Mouse (Mus musculus): ENCODE results near the gene Sox15. TPM values are rescaled to one million over a fixed set of nuclear protein-coding genes. Genes with fewer than 3 reads are reported as not detected.
"Not testable (repeated sequence)": the region's sequence is repeated elsewhere in the genome, so short reads cannot be mapped to it uniquely, and the experiment has no call there.

Sox15 gene
- total and polyA plus RNA-seq, 3 experiments, result 0.24 TPM; not detected in 2

GRCm38 (mm10) chr11:69699595-69699994 is 44.5 kb downstream of the Sox15 start:
- DNase-seq, result peak; percentile 39

- DNase-seq, result not testable (repeated sequence)
These were observed 47.8 kb downstream of the Sox15 start for GRCm38 (mm10) chr11:69702886-69703285.

- DNase-seq, result not testable (repeated sequence)
These were observed 48.3 kb downstream of the Sox15 start for GRCm38 (mm10) chr11:69703381-69703780.

DNA sequence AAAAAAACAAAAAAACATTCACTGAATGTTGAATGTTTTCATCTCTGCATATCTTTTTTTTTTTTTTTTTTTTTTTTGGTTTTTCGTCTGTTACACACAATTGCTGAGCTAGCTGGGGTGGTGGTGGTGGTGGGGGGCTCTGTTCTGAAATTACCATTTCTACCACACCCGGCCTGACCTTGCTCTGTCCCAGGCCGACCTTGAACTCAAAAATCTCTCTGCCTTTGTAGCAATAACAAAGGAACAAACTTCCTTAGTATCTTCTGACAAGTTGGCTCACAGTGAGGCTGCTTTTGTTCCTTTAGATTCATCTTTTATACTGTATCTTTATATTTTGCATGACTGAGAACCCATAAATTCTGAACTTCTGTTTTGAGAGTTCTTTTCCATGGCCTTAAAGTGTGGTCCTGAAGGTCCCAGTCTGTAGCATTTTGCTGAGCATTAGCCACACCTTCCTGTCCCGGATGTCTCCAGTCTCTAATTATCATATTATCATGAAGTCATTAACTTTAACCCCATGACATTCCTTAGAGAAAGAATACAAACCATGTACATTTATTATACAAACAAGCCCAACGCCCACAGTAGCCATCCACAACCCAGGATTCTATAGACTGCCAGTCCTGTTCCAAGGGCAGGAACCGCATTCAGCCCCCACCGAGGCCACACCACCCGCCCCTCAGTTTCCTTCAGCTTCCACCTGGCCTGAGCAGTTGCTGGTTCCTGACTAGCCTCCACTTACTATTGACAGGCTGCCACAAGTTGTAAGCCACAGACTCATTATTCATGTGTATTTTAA is 48.9 kb downstream of the Sox15 start:
- DNase-seq, result no peak

DNA sequence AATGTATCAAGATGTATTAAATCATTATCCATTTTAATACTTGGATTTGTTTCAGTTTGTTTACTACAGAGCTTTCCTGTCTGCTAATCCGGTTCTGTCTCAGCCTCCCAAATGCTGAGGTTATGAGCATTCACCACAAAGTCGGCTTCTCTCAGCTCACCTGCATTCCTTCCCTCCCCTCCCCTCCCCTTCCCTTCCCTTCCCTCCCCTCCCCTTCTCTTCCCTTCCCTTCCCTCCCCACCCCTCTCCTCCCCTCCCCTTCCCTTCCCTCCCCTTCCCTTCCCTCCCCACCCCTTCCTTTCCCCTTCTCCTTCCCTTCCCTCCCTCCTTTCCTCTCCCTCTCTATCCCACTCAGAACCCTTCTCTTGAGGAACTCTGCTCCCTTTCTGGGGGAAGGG is 49.5 kb downstream of the Sox15 start:
- DNase-seq, result no peak

Small RNA genes within 50 kb of the gene (microRNA-seq; reads per million reads assigned to microRNA genes)
- 2.2 to 4.1 reads per million in 2 experiments for gene Mir1934
- 0 reads per million in 2 experiments for gene Mir467f

Other genes with a start within 250 kb of the Sox15 start
Only the 30 nearest of the 34 such genes appear.
- gene Dnah2, start 106.2 kb upstream of the Sox15 start, total RNA-seq (2021), result under 1 TPM; 0.32 to 0.66 TPM
- gene Dnah2, start 106.2 kb upstream of the Sox15 start, polyA plus RNA-seq (2012; rRNA removed), result 0.19 and 0.28 TPM in 2 replicates
- gene Efnb3, start 95.1 kb upstream of the Sox15 start, total RNA-seq (2021), result under 1 TPM; 0.52 to 0.69 TPM
- 0.77 and 1.3 TPM in 2 replicates for gene Efnb3, start 95.1 kb upstream of the Sox15 start, polyA plus RNA-seq (2012; rRNA removed)
- gene Wrap53, start 75.1 kb upstream of the Sox15 start, total RNA-seq (2021), result 10 to 100 TPM in 1 of 2 experiments, 1 to 10 TPM in 1; 8.4 to 12.0 TPM
- 14.8 and 16.1 TPM in 2 replicates for gene Wrap53, start 75.1 kb upstream of the Sox15 start, polyA plus RNA-seq (2012; rRNA removed)
- gene Trp53, start 75.0 kb upstream of the Sox15 start, total RNA-seq (2021), result 10 to 100 TPM; 59.6 to 67.5 TPM
- 78.9 and 85.0 TPM in 2 replicates for gene Trp53, start 75.0 kb upstream of the Sox15 start, polyA plus RNA-seq (2012; rRNA removed)
- gene Atp1b2, start 49.4 kb upstream of the Sox15 start, total RNA-seq (2021), result 10 to 100 TPM; 34.9 to 40.2 TPM
- 28.3 and 31.5 TPM in 2 replicates for gene Atp1b2, start 49.4 kb upstream of the Sox15 start, polyA plus RNA-seq (2012; rRNA removed)
- not detected for gene Shbg, start 37.4 kb upstream of the Sox15 start, total RNA-seq (2021)
- not detected in 2 replicates for gene Shbg, start 37.4 kb upstream of the Sox15 start, polyA plus RNA-seq (2012; rRNA removed)
- 10 to 100 TPM in 1 of 2 experiments, 1 to 10 TPM in 1; 6.1 to 11.9 TPM for gene Sat2, start 33.3 kb upstream of the Sox15 start, total RNA-seq (2021)
- 2.1 and 3.2 TPM in 2 replicates for gene Sat2, start 33.3 kb upstream of the Sox15 start, polyA plus RNA-seq (2012; rRNA removed)
- gene Fxr2, start 22.3 kb upstream of the Sox15 start, total RNA-seq (2021), result 100 to 1,000 TPM in 1 of 2 experiments, 10 to 100 TPM in 1; 69.6 to 105 TPM
- gene Fxr2, start 22.3 kb upstream of the Sox15 start, polyA plus RNA-seq (2012; rRNA removed), result 69.8 and 81.6 TPM in 2 replicates
- 100 to 1,000 TPM; 109 to 127 TPM for gene Mpdu1, start 7.3 kb downstream of the Sox15 start, total RNA-seq (2021)
- gene Mpdu1, start 7.3 kb downstream of the Sox15 start, polyA plus RNA-seq (2012; rRNA removed), result 179 and 196 TPM in 2 replicates
- 10 to 100 TPM; 16.8 to 53.0 TPM for gene Cd68, start 10.8 kb downstream of the Sox15 start, total RNA-seq (2021)
- gene Cd68, start 10.8 kb downstream of the Sox15 start, polyA plus RNA-seq (2012; rRNA removed), result 24.5 and 36.9 TPM in 2 replicates
- gene Eif4a1, start 17.1 kb downstream of the Sox15 start, total RNA-seq (2021), result 100 to 1,000 TPM; 509 to 543 TPM
- 85.0 and 144 TPM in 2 replicates for gene Eif4a1, start 17.1 kb downstream of the Sox15 start, polyA plus RNA-seq (2012; rRNA removed)
- gene Senp3, start 26.8 kb downstream of the Sox15 start, total RNA-seq (2021), result 10 to 100 TPM; 65.5 to 75.5 TPM
- gene Senp3, start 26.8 kb downstream of the Sox15 start, polyA plus RNA-seq (2012; rRNA removed), result 34.3 and 37.5 TPM in 2 replicates
- gene Tnfsf13, start 30.5 kb downstream of the Sox15 start, total RNA-seq (2021), result 1 to 10 TPM; 1.6 to 2.4 TPM
- 2.2 and 2.4 TPM in 2 replicates for gene Tnfsf13, start 30.5 kb downstream of the Sox15 start, polyA plus RNA-seq (2012; rRNA removed)
- 10 to 100 TPM; 19.8 to 37.1 TPM for gene Tnfsf12, start 40.5 kb downstream of the Sox15 start, total RNA-seq (2021)
- 44.7 and 57.4 TPM in 2 replicates for gene Tnfsf12, start 40.5 kb downstream of the Sox15 start, polyA plus RNA-seq (2012; rRNA removed)
- gene Tnfsfm13, start 40.8 kb downstream of the Sox15 start, total RNA-seq (2021), result 1 to 10 TPM; 3.1 to 7.0 TPM
- gene Tnfsfm13, start 40.8 kb downstream of the Sox15 start, polyA plus RNA-seq (2012; rRNA removed), result 12.7 and 18.9 TPM in 2 replicates
- gene Polr2a, start 103.3 kb downstream of the Sox15 start, total RNA-seq (2021), result 10 to 100 TPM; 71.4 to 77.9 TPM
- 20.6 and 38.3 TPM in 2 replicates for gene Polr2a, start 103.3 kb downstream of the Sox15 start, polyA plus RNA-seq (2012; rRNA removed)
- gene Slc35g3, start 106.7 kb downstream of the Sox15 start, total RNA-seq (2021), result not detected
- gene Slc35g3, start 106.7 kb downstream of the Sox15 start, polyA plus RNA-seq (2012; rRNA removed), result not detected in 2 replicates
- gene Zbtb4, start 110.6 kb downstream of the Sox15 start, total RNA-seq (2021), result 10 to 100 TPM; 47.3 to 74.8 TPM
- gene Zbtb4, start 110.6 kb downstream of the Sox15 start, polyA plus RNA-seq (2012; rRNA removed), result 66.0 and 73.6 TPM in 2 replicates
- 1 to 10 TPM; 1.7 to 3.1 TPM for gene Chrnb1, start 140.6 kb downstream of the Sox15 start, total RNA-seq (2021)
- 2.7 and 3.0 TPM in 2 replicates for gene Chrnb1, start 140.6 kb downstream of the Sox15 start, polyA plus RNA-seq (2012; rRNA removed)
- 10 to 100 TPM in 1 of 2 experiments, 1 to 10 TPM in 1; 4.6 to 12.8 TPM for gene Fgf11, start 146.5 kb downstream of the Sox15 start, total RNA-seq (2021)
- gene Fgf11, start 146.5 kb downstream of the Sox15 start, polyA plus RNA-seq (2012; rRNA removed), result 6.0 and 13.4 TPM in 2 replicates
- 1 to 10 TPM in 1 of 2 experiments, under 1 TPM in 1; 0.23 to 1.1 TPM for gene Tmem102, start 150.3 kb downstream of the Sox15 start, total RNA-seq (2021)
- gene Tmem102, start 150.3 kb downstream of the Sox15 start, polyA plus RNA-seq (2012; rRNA removed), result 0.81 and 0.94 TPM in 2 replicates
- not detected for gene Gm39566, start 160.0 kb downstream of the Sox15 start, total RNA-seq (2021)
- not detected in 2 replicates for gene Gm39566, start 160.0 kb downstream of the Sox15 start, polyA plus RNA-seq (2012; rRNA removed)
- gene Spem2, start 163.2 kb downstream of the Sox15 start, total RNA-seq (2021), result not detected
- gene Spem2, start 163.2 kb downstream of the Sox15 start, polyA plus RNA-seq (2012; rRNA removed), result 0.09 TPM in 1 of 2 replicates, not detected in the other
- not detected for gene Spem1, start 166.9 kb downstream of the Sox15 start, total RNA-seq (2021)
- not detected in 2 replicates for gene Spem1, start 166.9 kb downstream of the Sox15 start, polyA plus RNA-seq (2012; rRNA removed)
- gene Nlgn2, start 182.5 kb downstream of the Sox15 start, total RNA-seq (2021), result 10 to 100 TPM; 14.6 to 21.8 TPM
- gene Nlgn2, start 182.5 kb downstream of the Sox15 start, polyA plus RNA-seq (2012; rRNA removed), result 55.0 and 58.6 TPM in 2 replicates
- gene Tmem256, start 183.2 kb downstream of the Sox15 start, total RNA-seq (2021), result 100 to 1,000 TPM; 139 to 173 TPM
- 116 and 160 TPM in 2 replicates for gene Tmem256, start 183.2 kb downstream of the Sox15 start, polyA plus RNA-seq (2012; rRNA removed)
- gene Plscr3, start 191.1 kb downstream of the Sox15 start, total RNA-seq (2021), result 10 to 100 TPM; 50.8 to 53.5 TPM
- gene Plscr3, start 191.1 kb downstream of the Sox15 start, polyA plus RNA-seq (2012; rRNA removed), result 224 and 230 TPM in 2 replicates
- under 1 TPM in 1 of 2 experiments, not detected in 1; 0.38 TPM for gene Tnk1, start 203.4 kb downstream of the Sox15 start, total RNA-seq (2021)
- 0.17 and 0.91 TPM in 2 replicates for gene Tnk1, start 203.4 kb downstream of the Sox15 start, polyA plus RNA-seq (2012; rRNA removed)
- gene Tmem95, start 222.7 kb downstream of the Sox15 start, total RNA-seq (2021), result not detected
- not detected in 2 replicates for gene Tmem95, start 222.7 kb downstream of the Sox15 start, polyA plus RNA-seq (2012; rRNA removed)
- 1 to 10 TPM; 3.2 to 5.7 TPM for gene Kctd11, start 226.1 kb downstream of the Sox15 start, total RNA-seq (2021)
- gene Kctd11, start 226.1 kb downstream of the Sox15 start, polyA plus RNA-seq (2012; rRNA removed), result 4.1 and 4.9 TPM in 2 replicates

Measured in adrenal gland, adult 2 months (tissue).